Mouse (Mus musculus): ENCODE data around the gene Por.

Por gene

GRCm38 (mm10) chr5:135729351-135729750, 59.5 kb downstream of the Por start:
- DNase-seq, result no peak

GRCm38 (mm10) chr5:135730278-135730677, 60.4 kb downstream of the Por start:
- DNase-seq, result peak in 1 of 2 experiments; percentile 48

GRCm38 (mm10) chr5:135730916-135731315, 61.1 kb downstream of the Por start:
- no peak for DNase-seq

- DNase-seq, result no peak
These were observed 61.5 kb downstream of the Por start for GRCm38 (mm10) chr5:135731322-135731721.

- no peak for DNase-seq
These were observed 63.2 kb downstream of the Por start for GRCm38 (mm10) chr5:135733071-135733470.

GRCm38 (mm10) chr5:135734057-135734680, 64.3 kb downstream of the Por start:
- no peak for DNase-seq

GRCm38 (mm10) chr5:135735741-135736140, 65.9 kb downstream of the Por start:
- no peak for DNase-seq

- no peak for DNase-seq
These were observed 66.7 kb downstream of the Por start for GRCm38 (mm10) chr5:135736544-135736943.

GRCm38 (mm10) chr5:135737154-135737553, 67.3 kb downstream of the Por start:
- no peak for DNase-seq

GRCm38 (mm10) chr5:135738266-135738665, 68.4 kb downstream of the Por start:
- no peak for DNase-seq

GRCm38 (mm10) chr5:135742156-135742555, 72.3 kb downstream of the Por start:
- no peak for DNase-seq

GRCm38 (mm10) chr5:135742941-135743740, 73.3 kb downstream of the Por start:
- DNase-seq, result no peak

GRCm38 (mm10) chr5:135743741-135744609, 74.1 kb downstream of the Por start, which contains the start of gene Tmem120a:
Gene Tmem120a (minus strand): TSS chr5:135744448.
- DNase-seq, result peak; percentile 93 to 96

GRCm38 (mm10) chr5:135744742-135745141, 74.9 kb downstream of the Por start:
- no peak for DNase-seq

- no peak for DNase-seq
These were observed 81.2 kb downstream of the Por start for GRCm38 (mm10) chr5:135751041-135751440.

GRCm38 (mm10) chr5:135751595-135751994, 81.8 kb downstream of the Por start:
- DNase-seq, result no peak

- DNase-seq, result no peak
These were observed 92.0 kb downstream of the Por start for GRCm38 (mm10) chr5:135761881-135762280.

GRCm38 (mm10) chr5:135763526-135763925, 93.7 kb downstream of the Por start:
- DNase-seq, result peak; percentile 78 to 82

- no peak for DNase-seq
These were observed 95.1 kb downstream of the Por start for GRCm38 (mm10) chr5:135764971-135765370.

- DNase-seq, result no peak
These were observed 102.7 kb downstream of the Por start for GRCm38 (mm10) chr5:135772519-135772918.

- no peak for DNase-seq
These were observed 106.7 kb downstream of the Por start for GRCm38 (mm10) chr5:135776546-135776945.

- no peak for DNase-seq
These were observed 108.1 kb downstream of the Por start, which contains the start of gene Styxl1 for GRCm38 (mm10) chr5:135777796-135778470. Gene Styxl1 (minus strand): TSS chr5:135778385.

All from cerebellum, postnatal 25 days (tissue).